Mouse (Mus musculus) right cerebral cortex, postnatal 4 days (tissue): ENCODE measurements around the gene Vps13d.

ENCODE experiments used
- DNase-seq: peaks from one replicate; pipeline ENCODE4 v3.0.0-alpha.2; 2022

Vps13d gene

DNA sequence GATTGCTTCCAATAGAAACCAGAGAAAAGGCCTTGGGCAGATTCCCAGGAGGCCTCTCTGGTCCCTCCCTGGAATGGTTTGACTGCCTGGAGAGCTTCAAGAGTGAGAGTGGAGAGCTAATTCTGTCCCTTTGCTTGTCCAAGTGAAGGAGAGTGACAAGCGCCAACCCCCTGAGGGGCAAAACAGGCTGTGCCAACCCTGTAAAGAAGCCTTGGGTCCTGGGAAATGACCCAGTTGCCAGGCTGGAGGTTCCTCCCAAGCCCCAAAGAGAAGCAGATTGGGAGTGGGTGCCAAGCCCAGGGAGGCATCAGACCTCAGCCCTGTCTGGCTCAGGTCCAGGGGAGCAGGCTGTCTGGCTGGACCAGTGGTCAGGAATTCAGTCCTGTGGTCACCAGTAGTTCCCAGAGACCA lies 265.0 kb downstream of the Vps13d start:
- DNase-seq, result peak; percentile 61

DNA sequence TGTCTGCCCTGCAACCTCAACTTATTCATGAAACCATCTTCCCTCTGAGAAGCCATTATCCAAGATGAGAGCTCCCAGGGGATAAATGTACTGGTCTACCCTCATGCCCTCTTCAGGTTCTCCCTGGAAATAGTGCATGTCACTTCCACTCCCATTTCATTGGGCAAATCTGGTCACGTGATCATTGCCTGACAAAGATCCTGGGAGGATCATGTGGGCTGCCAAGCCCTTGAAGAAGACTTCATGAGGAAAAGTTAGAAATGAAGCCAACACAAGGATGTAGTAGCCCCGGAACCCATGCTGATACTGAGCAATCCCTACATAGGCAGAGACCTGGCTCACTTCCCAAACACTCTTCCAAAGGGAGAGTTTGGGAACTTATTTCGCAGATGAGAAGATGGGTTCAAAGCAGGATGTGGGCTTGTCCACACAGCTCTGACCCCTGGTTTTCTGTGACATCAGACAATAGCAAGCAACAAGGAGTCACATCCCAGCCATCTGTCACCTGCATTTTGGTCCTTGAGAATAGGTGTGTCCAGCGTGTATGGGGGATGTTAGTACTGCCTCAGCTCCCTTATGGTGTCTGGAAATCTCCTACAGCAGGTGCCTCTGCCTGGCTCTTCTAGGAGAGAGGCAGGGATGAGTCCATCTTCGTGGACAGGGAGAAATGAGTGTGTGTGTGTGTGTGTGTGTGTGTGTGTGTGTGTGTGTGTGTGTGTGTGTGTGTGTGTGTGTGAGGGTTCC lies 265.9 kb downstream of the Vps13d start:
- no peak for DNase-seq
